Mouse (Mus musculus): ENCODE results near the gene Rtraf.

Gene Rtraf

GRCm38 (mm10) chr14:19803623-19804022, 20.0 kb downstream of the Rtraf start:
- in situ Hi-C loops (cut with MboI; ENCODE audit: low pct_unique_long_range_greater_than_20kb in 1 of 2, low sequenced_read_pairs in 2 of 2, unreplicated experiment in 1 of 2), result no loop called here

- in situ Hi-C loops (cut with MboI; ENCODE audit: low pct_unique_long_range_greater_than_20kb in 1 of 2, low sequenced_read_pairs in 2 of 2, unreplicated experiment in 1 of 2), result no loop called here
Measured at GRCm38 (mm10) chr14:19803222-19803621, 20.4 kb downstream of the Rtraf start.

GRCm38 (mm10) chr14:19801474-19802215, 22.0 kb downstream of the Rtraf start:
- in situ Hi-C loops (cut with MboI; ENCODE audit: low pct_unique_long_range_greater_than_20kb in 1 of 2, low sequenced_read_pairs in 2 of 2, unreplicated experiment in 1 of 2), result no loop called here

GRCm38 (mm10) chr14:19800485-19800884, 23.1 kb downstream of the Rtraf start:
- in situ Hi-C loops (cut with MboI; ENCODE audit: low pct_unique_long_range_greater_than_20kb in 1 of 2, low sequenced_read_pairs in 2 of 2, unreplicated experiment in 1 of 2), result no loop called here

GRCm38 (mm10) chr14:19796541-19797304, 26.9 kb downstream of the Rtraf start:
- in situ Hi-C loops (cut with MboI; ENCODE audit: low pct_unique_long_range_greater_than_20kb in 1 of 2, low sequenced_read_pairs in 2 of 2, unreplicated experiment in 1 of 2), result no loop called here

GRCm38 (mm10) chr14:19794881-19795280, 28.7 kb downstream of the Rtraf start:
- in situ Hi-C loops (cut with MboI; ENCODE audit: low pct_unique_long_range_greater_than_20kb in 1 of 2, low sequenced_read_pairs in 2 of 2, unreplicated experiment in 1 of 2), result no loop called here

GRCm38 (mm10) chr14:19788443-19788842, 35.2 kb downstream of the Rtraf start:
- in situ Hi-C loops (cut with MboI; ENCODE audit: low pct_unique_long_range_greater_than_20kb in 1 of 2, low sequenced_read_pairs in 2 of 2, unreplicated experiment in 1 of 2), result no loop called here

GRCm38 (mm10) chr14:19785797-19786588, 37.6 kb downstream of the Rtraf start:
- in situ Hi-C loops (cut with MboI; ENCODE audit: low pct_unique_long_range_greater_than_20kb in 1 of 2, low sequenced_read_pairs in 2 of 2, unreplicated experiment in 1 of 2), result no loop called here

- in situ Hi-C loops (cut with MboI; ENCODE audit: low pct_unique_long_range_greater_than_20kb in 1 of 2, low sequenced_read_pairs in 2 of 2, unreplicated experiment in 1 of 2), result loop anchor here (5.0 kb wide), 2 partner anchors 71 to 76 kb away; no protein-coding TSS in a partner anchor
Measured at GRCm38 (mm10) chr14:19777945-19778344, 45.7 kb downstream of the Rtraf start.

GRCm38 (mm10) chr14:19777365-19777764, 46.3 kb downstream of the Rtraf start:
- in situ Hi-C loops (cut with MboI; ENCODE audit: low pct_unique_long_range_greater_than_20kb in 1 of 2, low sequenced_read_pairs in 2 of 2, unreplicated experiment in 1 of 2), result loop anchor here (5.0 kb wide), 2 partner anchors 70 to 75 kb away; no protein-coding TSS in a partner anchor

- in situ Hi-C loops (cut with MboI; ENCODE audit: low pct_unique_long_range_greater_than_20kb in 1 of 2, low sequenced_read_pairs in 2 of 2, unreplicated experiment in 1 of 2), result loop anchor here (5.0 kb wide), 2 partner anchors 70 to 75 kb away; no protein-coding TSS in a partner anchor
Measured at GRCm38 (mm10) chr14:19776890-19777289, 46.7 kb downstream of the Rtraf start.

- in situ Hi-C loops (cut with MboI; ENCODE audit: low pct_unique_long_range_greater_than_20kb in 1 of 2, low sequenced_read_pairs in 2 of 2, unreplicated experiment in 1 of 2), result loop anchor here (5.0 kb wide), 2 partner anchors 69 to 74 kb away; no protein-coding TSS in a partner anchor
Measured at GRCm38 (mm10) chr14:19776179-19776578, 47.4 kb downstream of the Rtraf start.

- in situ Hi-C loops (cut with MboI; ENCODE audit: low pct_unique_long_range_greater_than_20kb in 1 of 2, low sequenced_read_pairs in 2 of 2, unreplicated experiment in 1 of 2), result loop anchor here (5.0 kb wide), 2 partner anchors 68 to 73 kb away; no protein-coding TSS in a partner anchor
Measured at GRCm38 (mm10) chr14:19775491-19775890, 48.1 kb downstream of the Rtraf start.

GRCm38 (mm10) chr14:19774036-19774628, 49.5 kb downstream of the Rtraf start:
- in situ Hi-C loops (cut with MboI; ENCODE audit: low pct_unique_long_range_greater_than_20kb in 1 of 2, low sequenced_read_pairs in 2 of 2, unreplicated experiment in 1 of 2), result no loop called here

GRCm38 (mm10) chr14:19771173-19771572, 52.5 kb downstream of the Rtraf start:
- in situ Hi-C loops (cut with MboI; ENCODE audit: low pct_unique_long_range_greater_than_20kb in 1 of 2, low sequenced_read_pairs in 2 of 2, unreplicated experiment in 1 of 2), result no loop called here

GRCm38 (mm10) chr14:19769441-19770200, 54.0 kb downstream of the Rtraf start:
- in situ Hi-C loops (cut with MboI; ENCODE audit: low pct_unique_long_range_greater_than_20kb in 1 of 2, low sequenced_read_pairs in 2 of 2, unreplicated experiment in 1 of 2), result loop anchor here in 1 of 2 experiments (5.0 kb wide), 1 partner anchor 48 kb away; no protein-coding TSS in a partner anchor

GRCm38 (mm10) chr14:19768648-19769047, 55.0 kb downstream of the Rtraf start:
- in situ Hi-C loops (cut with MboI; ENCODE audit: low pct_unique_long_range_greater_than_20kb in 1 of 2, low sequenced_read_pairs in 2 of 2, unreplicated experiment in 1 of 2), result loop anchor here in 1 of 2 experiments (5.0 kb wide), 1 partner anchor 49 kb away; no protein-coding TSS in a partner anchor

GRCm38 (mm10) chr14:19766380-19766649, 57.3 kb downstream of the Rtraf start:
- in situ Hi-C loops (cut with MboI; ENCODE audit: low pct_unique_long_range_greater_than_20kb in 1 of 2, low sequenced_read_pairs in 2 of 2, unreplicated experiment in 1 of 2), result loop anchor here in 1 of 2 experiments (5.0 kb wide), 1 partner anchor 51 kb away; no protein-coding TSS in a partner anchor
